Mouse (Mus musculus) thymus, adult 2 months (tissue): ENCODE data around the gene Zscan25.
"Not testable (repeated sequence)": the region's sequence is repeated elsewhere in the genome, so short reads cannot be mapped to it uniquely, and the experiment has no call there.

Source experiments
- CTCF ChIP-seq: fragments of 200-500 bp; IDR thresholded peaks from 2 replicates; pipeline ENCODE4 v1.5.1; 2012; ENCODE audit warnings: mild to moderate bottlenecking, control low read depth, low read length, moderate library complexity, borderline replicate concordance; ENCODE audit not compliant: control insufficient read depth, poor library complexity, insufficient read depth; ENCODE audit errors: extremely low read depth
- POLR2A ChIP-seq: fragments of 200-500 bp; IDR thresholded peaks from 2 replicates; pipeline ENCODE4 v1.6.1; 2012; ENCODE audit warnings: mild to moderate bottlenecking, low read length, control low read depth, moderate library complexity; ENCODE audit not compliant: control insufficient read depth, poor library complexity, insufficient read depth; ENCODE audit errors: extremely low read depth

DNA sequence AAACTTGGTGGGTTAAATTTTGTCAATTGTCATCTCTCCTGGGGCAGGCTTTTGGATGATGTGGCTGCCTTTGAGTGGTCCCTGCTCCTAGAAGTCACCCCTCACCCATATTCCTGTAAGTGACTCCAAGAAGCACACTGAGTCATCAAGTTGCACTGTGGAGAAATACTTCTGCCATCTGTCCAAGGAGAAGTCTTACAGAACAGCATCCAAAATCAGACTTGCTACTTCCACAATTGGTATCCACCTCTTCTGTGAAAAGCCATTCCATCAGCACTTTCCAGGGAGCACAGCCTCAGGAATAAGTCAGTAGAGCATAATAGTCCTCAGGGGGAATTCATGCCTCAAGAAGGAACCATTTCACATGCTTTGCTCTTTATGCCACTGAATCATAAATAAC lies 58.5 kb downstream of the Zscan25 start:
- TF ChIP-seq POLR2A, CTCF: not testable (repeated sequence)
